Mouse (Mus musculus) ES-Bruce4 (cell line): ENCODE results near the gene Ankrd11.

Experiments used
- CTCF ChIP-seq: IDR thresholded peaks from one replicate; pipeline ENCODE4 v1.8.1; 2011; ENCODE audit warnings: low read depth, low read length
- EP300 ChIP-seq: IDR thresholded peaks from 2 replicates; pipeline ENCODE4 v1.6.1; 2011; ENCODE audit warnings: low read depth, low read length; ENCODE audit not compliant: insufficient read depth
- POLR2A ChIP-seq: IDR thresholded peaks from one replicate; pipeline ENCODE4 v1.8.1; 2011; ENCODE audit warnings: low read length; ENCODE audit not compliant: insufficient read depth

DNA sequence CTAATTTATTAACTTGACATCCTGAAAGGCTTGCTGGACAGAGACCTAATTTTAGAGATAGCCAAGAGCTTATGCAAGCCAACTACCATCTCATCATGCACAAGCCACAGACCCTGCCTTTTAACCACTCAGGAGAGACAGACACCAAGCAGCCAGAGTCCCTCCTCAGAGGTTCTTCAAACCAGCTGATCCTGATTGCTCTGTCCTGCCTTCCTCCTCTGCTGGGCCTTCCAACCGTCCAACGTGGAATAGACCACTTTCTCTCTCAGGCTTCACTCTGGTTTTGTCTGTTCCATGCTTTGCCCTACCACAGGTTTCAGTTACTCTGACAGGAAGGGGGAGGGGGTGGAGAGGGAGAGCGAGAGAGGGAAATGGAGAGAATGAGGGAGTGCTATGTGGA lies 125.3 kb downstream of the Ankrd11 start:
- no peak for TF ChIP-seq CTCF
- no peak for TF ChIP-seq POLR2A
- TF ChIP-seq EP300 = no peak
